Mouse (Mus musculus): ENCODE measurements at regions not wholly inside any gene's neighbourhood (a gene's known extent, or its start where the extent isn't known, plus 50 kb on each side); places are given as distances from the start of the nearest gene placed in this dataset.

GRCm38 (mm10) chr9:88005945-88006700 lies 275.1 kb upstream of the Tbx18 start:
- Histone ChIP-seq H3K36me3 (ENCODE audit: control insufficient read depth, insufficient read depth) (no peaks in the 10 kb centered on the region), H3K9me3 (ENCODE audit: control insufficient read depth) (no peaks in the 10 kb centered on the region), H3K4me3 (ENCODE audit: low read depth, low read length) (no peak overlapping the region), H3K4me1 (replicated peaks; ENCODE audit: control insufficient read depth, insufficient read depth, low read length) (no peaks in the 10 kb centered on the region), H3K9ac (ENCODE audit: low read depth, low read length) (no peak overlapping the region), H3K4me2 (replicated peaks; ENCODE audit: low read depth) (no peak overlapping the region), H3K27me3 (replicated peaks; ENCODE audit: control insufficient read depth, insufficient read depth, low read length) (no peaks in the 10 kb centered on the region), H3K27ac (ENCODE audit: low read depth, low read length) (no peak overlapping the region)
- no peak for TF ChIP-seq CTCF (IDR thresholded peaks at IDR 0.05; ENCODE audit: low read depth)
- WGBS, result 81% methylated on average over 8 of the region's 8 CpGs
- no peak for ATAC-seq

DNA sequence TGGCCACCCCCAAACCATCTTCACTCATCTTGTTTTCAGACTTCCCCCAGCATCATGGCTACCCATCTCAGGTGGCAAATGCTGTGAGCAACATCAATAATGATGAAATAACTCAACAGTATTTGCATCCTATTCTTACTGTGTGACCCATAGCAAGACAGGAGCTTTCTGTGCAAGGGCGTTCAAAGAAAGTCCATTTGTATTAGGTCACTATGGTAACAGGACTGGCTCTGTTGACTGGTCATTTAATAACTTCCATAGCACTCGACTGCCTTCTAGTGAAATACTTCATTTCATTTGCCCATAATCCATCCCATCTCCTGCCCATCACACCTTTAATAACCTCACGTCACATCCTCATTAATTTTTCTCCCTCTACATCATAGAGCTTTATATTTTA lies 292.7 kb upstream of the Tbx18 start:
- Histone ChIP-seq H3K4me3 (ENCODE audit: low read depth, low read length) (no peak overlapping the region), H3K9ac (ENCODE audit: low read depth, low read length) (no peak overlapping the region), H3K9me3 (ENCODE audit: control insufficient read depth) (no peaks in the 10 kb centered on the region), H3K4me2 (replicated peaks; ENCODE audit: low read depth) (no peak overlapping the region), H3K27ac (ENCODE audit: low read depth, low read length) (no peak overlapping the region), H3K27me3 (replicated peaks; ENCODE audit: control insufficient read depth, insufficient read depth, low read length) (no peaks in the 10 kb centered on the region), H3K36me3 (ENCODE audit: control insufficient read depth, insufficient read depth) (no peaks in the 10 kb centered on the region), H3K4me1 (replicated peaks; ENCODE audit: control insufficient read depth, insufficient read depth, low read length) (no peaks in the 10 kb centered on the region)
- WGBS, result 75% methylated on average over 3 of the region's 3 CpGs
- no peak for TF ChIP-seq CTCF (IDR thresholded peaks at IDR 0.05; ENCODE audit: low read depth)
- no peak for ATAC-seq

DNA sequence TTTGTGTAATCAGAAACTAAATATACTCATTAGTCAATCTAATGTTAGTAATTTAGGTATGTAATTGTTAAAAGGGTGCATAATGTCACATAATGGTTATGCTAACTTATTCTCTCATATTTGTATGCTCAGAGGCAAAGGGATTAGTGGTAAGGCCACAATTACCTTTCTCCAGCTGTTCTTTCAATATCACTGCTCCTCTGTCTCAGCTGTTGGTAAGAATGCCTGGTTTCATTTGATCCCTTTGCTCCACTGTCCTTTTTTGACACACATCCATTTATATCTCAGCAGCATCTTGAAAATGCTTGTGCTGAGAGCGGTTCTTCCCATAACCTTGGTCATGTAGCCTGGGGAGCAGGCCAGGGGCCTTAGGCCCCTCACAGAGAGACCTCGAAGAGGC lies 294.9 kb upstream of the Tbx18 start:
- 68% methylated on average over 2 of the region's 2 CpGs for WGBS
- Histone ChIP-seq H3K36me3 (ENCODE audit: control insufficient read depth, insufficient read depth) (no peaks in the 10 kb centered on the region), H3K9ac (ENCODE audit: low read depth, low read length) (no peak overlapping the region), H3K4me3 (ENCODE audit: low read depth, low read length) (no peak overlapping the region), H3K27me3 (replicated peaks; ENCODE audit: control insufficient read depth, insufficient read depth, low read length) (no peaks in the 10 kb centered on the region), H3K9me3 (ENCODE audit: control insufficient read depth) (no peaks in the 10 kb centered on the region), H3K4me2 (replicated peaks; ENCODE audit: low read depth) (no peak overlapping the region), H3K27ac (ENCODE audit: low read depth, low read length) (no peak overlapping the region), H3K4me1 (replicated peaks; ENCODE audit: control insufficient read depth, insufficient read depth, low read length) (no peaks in the 10 kb centered on the region)
- no peak for ATAC-seq
- no peak for TF ChIP-seq CTCF (IDR thresholded peaks at IDR 0.05; ENCODE audit: low read depth)

- Histone ChIP-seq H3K27me3 (replicated peaks; ENCODE audit: control insufficient read depth, insufficient read depth, low read length) (no peaks in the 10 kb centered on the region), H3K9me3 (ENCODE audit: control insufficient read depth) (no peaks in the 10 kb centered on the region), H3K36me3 (ENCODE audit: control insufficient read depth, insufficient read depth) (no peaks in the 10 kb centered on the region), H3K27ac (ENCODE audit: low read depth, low read length) (no peak overlapping the region), H3K4me2 (replicated peaks; ENCODE audit: low read depth) (no peak overlapping the region), H3K4me1 (replicated peaks; ENCODE audit: control insufficient read depth, insufficient read depth, low read length) (no peaks in the 10 kb centered on the region), H3K4me3 (ENCODE audit: low read depth, low read length) (no peak overlapping the region), H3K9ac (ENCODE audit: low read depth, low read length) (no peak overlapping the region)
- ATAC-seq, result no peak
- 78% methylated on average over 6 of the region's 6 CpGs for WGBS
- no peak for TF ChIP-seq CTCF (IDR thresholded peaks at IDR 0.05; ENCODE audit: low read depth)
Observed at GRCm38 (mm10) chr9:88030509-88031148, 296.4 kb upstream of the Nt5e start.

DNA sequence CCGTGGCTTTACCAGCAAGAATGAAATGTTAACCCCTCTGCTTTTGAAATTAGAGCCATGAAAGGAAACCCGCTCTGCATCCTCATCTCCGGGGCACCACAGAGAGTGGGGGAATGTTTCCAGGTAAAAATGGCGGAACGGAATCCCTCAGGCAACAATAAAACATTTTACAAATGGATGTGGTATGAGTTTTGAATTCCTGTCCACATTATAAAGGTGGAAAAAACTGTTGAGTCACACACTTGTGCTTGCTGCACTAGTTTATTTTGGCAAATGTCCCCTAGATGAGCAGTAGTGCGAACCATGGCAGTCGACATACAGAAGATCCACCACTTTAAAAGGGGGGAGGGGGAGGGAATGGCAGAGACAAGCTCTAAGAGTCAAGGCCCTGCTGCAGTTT lies 289.4 kb upstream of the Nt5e start:
- no peak for TF ChIP-seq CTCF (IDR thresholded peaks at IDR 0.05; ENCODE audit: low read depth)
- H3K4me3 ChIP-seq (ENCODE audit: low read depth, low read length), result no peak overlapping the region
- no peak for ATAC-seq
- no peaks in the 10 kb centered on the region for H3K4me1 ChIP-seq (replicated peaks; ENCODE audit: control insufficient read depth, insufficient read depth, low read length)
- H3K36me3 ChIP-seq (ENCODE audit: control insufficient read depth, insufficient read depth), result no peaks in the 10 kb centered on the region
- no peak overlapping the region for H3K4me2 ChIP-seq (replicated peaks; ENCODE audit: low read depth)
- 84% methylated on average over 7 of the region's 7 CpGs for WGBS
- no peak overlapping the region for H3K9ac ChIP-seq (ENCODE audit: low read depth, low read length)
- H3K9me3 ChIP-seq (ENCODE audit: control insufficient read depth), result no peaks in the 10 kb centered on the region
- H3K27me3 ChIP-seq (replicated peaks; ENCODE audit: control insufficient read depth, insufficient read depth, low read length), result no peaks in the 10 kb centered on the region
- H3K27ac ChIP-seq (ENCODE audit: low read depth, low read length), result no peak overlapping the region

DNA sequence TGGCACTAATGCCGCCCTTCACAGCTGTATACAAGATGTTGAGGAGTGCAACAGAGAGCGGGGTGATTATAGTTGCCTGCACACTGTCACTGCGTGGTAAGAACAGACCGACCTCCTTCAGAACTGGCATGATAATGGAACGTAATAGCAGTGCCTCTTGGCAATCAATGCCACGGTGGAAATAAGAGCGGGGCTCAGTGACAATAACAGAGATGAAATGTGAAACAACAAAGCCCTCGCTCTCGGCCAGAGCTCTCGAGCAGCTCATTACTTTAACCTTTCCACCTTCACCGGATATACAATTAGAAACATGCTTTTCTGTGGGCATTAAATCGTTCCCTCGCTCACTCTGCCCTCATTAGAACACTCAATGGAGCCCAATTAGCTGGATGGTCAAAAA lies 277.7 kb upstream of the Nt5e start:
- ATAC-seq, result no peak
- Histone ChIP-seq H3K36me3 (ENCODE audit: control insufficient read depth, insufficient read depth) (no peaks in the 10 kb centered on the region), H3K27me3 (replicated peaks; ENCODE audit: control insufficient read depth, insufficient read depth, low read length) (no peaks in the 10 kb centered on the region), H3K27ac (ENCODE audit: low read depth, low read length) (no peak overlapping the region), H3K4me3 (ENCODE audit: low read depth, low read length) (no peak overlapping the region), H3K4me1 (replicated peaks; ENCODE audit: control insufficient read depth, insufficient read depth, low read length) (no peaks in the 10 kb centered on the region), H3K4me2 (replicated peaks; ENCODE audit: low read depth) (no peak overlapping the region), H3K9ac (ENCODE audit: low read depth, low read length) (no peak overlapping the region), H3K9me3 (ENCODE audit: control insufficient read depth) (no peaks in the 10 kb centered on the region)
- WGBS, result 76% methylated on average over 13 of the region's 13 CpGs
- TF ChIP-seq CTCF (IDR thresholded peaks at IDR 0.05; ENCODE audit: low read depth), result no peak
